Mouse (Mus musculus) heart, embryonic 15.5 days (tissue): Measurements from ENCODE around the gene Enpp1. TPM values are rescaled to one million over a fixed set of nuclear protein-coding genes. Genes with fewer than 3 reads are reported as not detected.

Experiments
- ATAC-seq: fragments of 200-750 bp; cut with Nextera tagmentation; replicated peaks from 2 replicates; pipeline ENCODE4 v1.8.0; 2017; ENCODE audit warnings: low read depth, moderate TSS enrichment; ENCODE audit not compliant: insufficient number of reproducible peaks, insufficient read depth, low FRiP score
- H3K27ac ChIP-seq: fragments of 300-500 bp; sonication (generic); 2 replicates; pipeline ENCODE4 v1.5.1; 2015; ENCODE audit warnings: mild to moderate bottlenecking, inconsistent platforms
- H3K27me3 ChIP-seq: fragments of 300-500 bp; sonication (generic); 2 replicates; pipeline ENCODE4 v1.6.1; 2015; ENCODE audit warnings: inconsistent platforms
- H3K36me3 ChIP-seq: fragments of 300-500 bp; sonication (generic); 2 replicates; pipeline ENCODE4 v1.6.1; 2015; ENCODE audit warnings: mild to moderate bottlenecking, inconsistent platforms
- H3K4me1 ChIP-seq: fragments of 300-500 bp; sonication (generic); replicated peaks from 2 replicates; pipeline ENCODE4 v1.6.1; 2015; ENCODE audit warnings: inconsistent platforms
- H3K4me2 ChIP-seq: fragments of 300-500 bp; sonication (generic); 2 replicates; pipeline ENCODE4 v1.6.1; 2015; ENCODE audit warnings: inconsistent platforms, mild to moderate bottlenecking, moderate library complexity
- H3K4me3 ChIP-seq: fragments of 300-500 bp; sonication (generic); 2 replicates; pipeline ENCODE4 v1.5.1; 2015; ENCODE audit warnings: mild to moderate bottlenecking, inconsistent platforms
- H3K9ac ChIP-seq: fragments of 300-500 bp; sonication (generic); 2 replicates; pipeline ENCODE4 v1.6.1; 2015; ENCODE audit warnings: mild to moderate bottlenecking, inconsistent platforms
- H3K9me3 ChIP-seq: fragments of 300-500 bp; sonication (generic); replicated peaks from 2 replicates; pipeline ENCODE4 v1.6.1; 2016; ENCODE audit warnings: inconsistent platforms
- WGBS: fragments of 180-500 bp; shearing (Covaris S2); methylation state at CpG from one replicate; pipeline ENCODE4 v1.1.7; 2015; ENCODE audit warnings: mixed read lengths; 5-methylcytosine and 5-hydroxymethylcytosine counted together
- polyA plus RNA-seq: library from polyadenylated mRNA; unstranded; fragments of >200 nt; fragmentation: Nextera tagmentation; extraction: Ambion mirVana; gene quantifications from 2 replicates; pipeline ENCODE4 v1.2.1, GENCODE M21; 2015

Enpp1 gene
- polyA plus RNA-seq, 1 experiment from 2014 or later = 3.9 TPM

- Histone ChIP-seq H3K27ac (no peak overlapping the region), H3K9ac (no peak overlapping the region), H3K4me3 (no peak overlapping the region), H3K27me3 (no peaks in the 10 kb centered on the region), H3K36me3 (no peaks in the 10 kb centered on the region), H3K9me3 (no peaks in the 10 kb centered on the region), H3K4me2 (no peak overlapping the region), H3K4me1 (no peaks in the 10 kb centered on the region)
- 81% methylated on average over 11 of the region's 11 CpGs for WGBS
- no peak for ATAC-seq
Observed at GRCm38 (mm10) chr10:24650990-24651569, 60.9 kb downstream of the Enpp1 start.

- 78% methylated on average over 6 of the region's 6 CpGs for WGBS
- no peak for ATAC-seq
- no peaks in the 10 kb centered on the region for H3K4me1 ChIP-seq
Observed at GRCm38 (mm10) chr10:24647996-24648738, 63.8 kb downstream of the Enpp1 start.

DNA sequence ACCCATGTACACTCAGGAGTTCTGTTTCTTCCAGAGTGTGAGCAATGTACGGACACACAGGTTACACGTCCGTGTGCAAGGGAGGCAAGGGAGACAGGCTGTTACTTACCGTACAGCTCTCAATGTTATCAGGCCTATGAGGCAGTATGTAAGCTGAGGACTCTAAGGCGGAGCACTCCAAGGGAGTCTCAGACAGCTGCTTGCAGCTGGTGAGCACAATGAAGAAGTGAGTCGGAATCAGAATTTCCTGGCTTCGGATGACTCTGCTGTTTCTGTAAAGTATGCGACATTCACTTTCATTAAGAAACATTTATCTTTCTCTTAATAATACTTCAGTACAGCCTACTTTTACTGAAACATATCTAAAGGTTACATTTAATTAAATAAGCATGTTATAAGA is 66.8 kb downstream of the Enpp1 start:
- H3K9ac ChIP-seq = no peak overlapping the region
- ATAC-seq = no peak
- 79% methylated on average over 8 of the region's 8 CpGs for WGBS

More at GRCm38 (mm10) chr10:24647996-24648738, 63.8 kb downstream of the Enpp1 start:
- Histone ChIP-seq H3K9ac (no peak overlapping the region), H3K27me3 (no peaks in the 10 kb centered on the region), H3K4me2 (no peak overlapping the region), H3K27ac (no peak overlapping the region), H3K9me3 (no peaks in the 10 kb centered on the region), H3K4me3 (no peak overlapping the region), H3K36me3 (no peaks in the 10 kb centered on the region)

DNA sequence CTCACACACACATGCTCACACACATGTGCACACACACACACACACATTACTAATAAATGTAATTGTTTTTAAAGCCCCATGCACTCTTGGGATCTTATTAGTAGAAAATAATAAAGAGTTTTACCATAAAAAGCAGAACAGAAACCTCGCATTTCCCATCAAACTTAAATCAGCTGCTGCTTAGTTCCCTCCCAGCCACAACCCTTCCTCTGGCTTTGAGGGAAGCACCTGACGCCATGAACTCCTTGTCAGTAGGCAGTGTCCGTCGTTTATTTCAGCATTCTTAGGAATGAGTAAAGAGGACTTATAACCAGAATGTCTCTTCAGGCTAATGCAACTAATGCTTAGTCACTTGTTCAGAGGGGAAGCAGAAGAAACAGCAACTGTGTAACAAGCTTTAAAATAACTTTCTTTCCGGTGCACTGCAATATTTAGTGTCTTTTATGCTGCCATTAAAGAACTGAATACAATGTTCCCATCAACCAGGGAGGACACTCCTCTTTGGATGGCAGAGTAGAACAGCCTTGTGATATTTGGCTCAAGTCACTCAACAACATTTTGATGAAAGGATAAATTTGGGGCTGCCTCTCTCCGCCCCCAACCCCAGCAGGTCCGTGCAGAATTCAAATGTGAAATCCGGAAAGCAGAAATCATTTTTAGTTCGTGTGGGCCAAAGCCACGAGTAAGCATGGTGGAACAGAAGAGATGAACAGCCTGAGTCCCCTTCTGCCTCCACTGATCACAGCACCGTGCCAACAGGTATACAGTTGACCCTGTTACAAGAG is 69.0 kb downstream of the Enpp1 start:
- WGBS = 78% methylated on average over 11 of the region's 11 CpGs

More for the DNA sequence above, 66.8 kb downstream of the Enpp1 start:
- H3K27ac ChIP-seq = no peak overlapping the region
- H3K4me3 ChIP-seq = no peak overlapping the region
- no peaks in the 10 kb centered on the region for H3K9me3 ChIP-seq
- no peaks in the 10 kb centered on the region for H3K36me3 ChIP-seq
- no peaks in the 10 kb centered on the region for H3K4me1 ChIP-seq
- H3K4me2 ChIP-seq = no peak overlapping the region
- H3K27me3 ChIP-seq = no peaks in the 10 kb centered on the region

DNA sequence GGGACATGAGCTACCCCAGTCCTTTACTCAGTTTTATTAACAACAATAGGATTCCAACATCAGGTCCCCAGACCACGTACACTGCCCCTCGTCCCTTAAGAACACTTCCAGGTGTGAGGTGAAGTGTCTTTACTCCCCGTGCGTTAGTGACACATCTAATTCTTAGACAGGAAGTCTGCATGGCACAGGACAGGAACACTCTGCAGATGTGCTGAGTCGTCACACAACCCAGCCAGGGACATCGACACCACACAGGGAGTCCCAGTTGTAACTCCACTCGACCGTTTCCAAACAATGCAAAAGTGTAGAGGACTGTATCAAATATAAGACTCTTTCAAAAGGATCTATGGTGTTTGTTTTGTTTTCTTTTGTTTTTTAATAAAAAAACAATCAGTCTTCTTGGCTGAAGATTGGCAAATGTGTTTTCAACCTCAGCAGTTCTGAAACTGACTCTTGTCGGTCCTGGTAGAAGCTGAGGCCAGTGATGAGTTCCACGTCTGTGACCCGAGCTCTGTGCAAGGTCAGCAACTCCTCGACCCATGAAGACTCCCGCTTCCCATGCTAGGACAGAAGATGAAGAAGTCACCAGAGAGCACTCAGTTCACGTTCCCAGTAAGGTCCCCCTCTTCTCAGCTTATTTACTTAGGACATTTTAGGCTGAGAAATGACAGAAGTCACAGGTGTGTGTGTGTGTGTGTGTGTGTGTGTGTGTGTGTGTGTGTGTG is 70.4 kb downstream of the Enpp1 start:
- no peak overlapping the region for H3K4me3 ChIP-seq
- WGBS = 60% methylated on average over 14 of the region's 14 CpGs
- H3K4me1 ChIP-seq = peaks cover 7% of the 10 kb centered on the region

More for the DNA sequence above, 69.0 kb downstream of the Enpp1 start:
- no peak for ATAC-seq
- no peak overlapping the region for H3K4me3 ChIP-seq
- no peaks in the 10 kb centered on the region for H3K36me3 ChIP-seq
- no peaks in the 10 kb centered on the region for H3K27me3 ChIP-seq
- no peaks in the 10 kb centered on the region for H3K9me3 ChIP-seq
- peaks cover 7% of the 10 kb centered on the region for H3K4me1 ChIP-seq
- no peak overlapping the region for H3K9ac ChIP-seq
- H3K4me2 ChIP-seq = no peak overlapping the region
- no peak overlapping the region for H3K27ac ChIP-seq

DNA sequence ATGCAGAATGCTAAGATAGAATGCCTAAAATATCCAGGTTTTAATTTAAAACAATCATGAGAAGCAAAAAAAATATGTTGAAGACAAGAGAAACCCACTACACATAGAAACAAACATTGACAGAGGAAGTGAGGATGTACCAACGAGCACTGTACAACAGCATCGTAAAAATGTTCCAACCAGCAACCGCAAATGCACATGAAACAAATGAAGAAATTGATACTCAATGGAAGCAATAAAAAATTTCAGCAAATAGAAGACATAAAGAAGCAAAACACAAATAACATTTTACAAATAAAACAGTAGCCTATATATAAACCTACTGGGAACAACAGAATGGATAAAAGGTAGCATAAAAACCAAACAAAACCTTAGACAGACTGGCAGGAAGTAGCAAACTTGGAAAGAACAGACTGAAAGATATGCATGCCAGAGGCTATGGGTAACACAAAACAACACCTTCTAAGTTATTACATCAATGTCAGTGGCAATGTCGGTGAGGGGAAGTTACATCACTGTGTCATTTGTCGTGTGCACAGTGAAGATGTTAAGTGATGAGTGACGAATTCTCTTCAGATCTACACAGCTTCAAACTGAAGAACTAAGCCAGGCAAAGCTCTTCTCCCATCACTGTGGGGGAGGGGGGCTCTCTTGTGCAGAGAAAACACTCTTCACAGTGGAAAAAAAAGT is 71.6 kb downstream of the Enpp1 start:
- no peak overlapping the region for H3K4me2 ChIP-seq
- no peaks in the 10 kb centered on the region for H3K36me3 ChIP-seq
- no peaks in the 10 kb centered on the region for H3K27me3 ChIP-seq
- peaks cover 14% of the 10 kb centered on the region for H3K4me1 ChIP-seq
- no peaks in the 10 kb centered on the region for H3K9me3 ChIP-seq
- ATAC-seq = no peak
- H3K4me3 ChIP-seq = no peak overlapping the region
- whole genome bisulfite sequencing = 58% methylated on average over 6 of the region's 6 CpGs
- H3K9ac ChIP-seq = no peak overlapping the region
- no peak overlapping the region for H3K27ac ChIP-seq

More for the DNA sequence above, 70.4 kb downstream of the Enpp1 start:
- Histone ChIP-seq H3K9ac (no peak overlapping the region), H3K27ac (no peak overlapping the region), H3K27me3 (no peaks in the 10 kb centered on the region), H3K4me2 (no peak overlapping the region), H3K36me3 (no peaks in the 10 kb centered on the region), H3K9me3 (no peaks in the 10 kb centered on the region)
- no peak for ATAC-seq

DNA sequence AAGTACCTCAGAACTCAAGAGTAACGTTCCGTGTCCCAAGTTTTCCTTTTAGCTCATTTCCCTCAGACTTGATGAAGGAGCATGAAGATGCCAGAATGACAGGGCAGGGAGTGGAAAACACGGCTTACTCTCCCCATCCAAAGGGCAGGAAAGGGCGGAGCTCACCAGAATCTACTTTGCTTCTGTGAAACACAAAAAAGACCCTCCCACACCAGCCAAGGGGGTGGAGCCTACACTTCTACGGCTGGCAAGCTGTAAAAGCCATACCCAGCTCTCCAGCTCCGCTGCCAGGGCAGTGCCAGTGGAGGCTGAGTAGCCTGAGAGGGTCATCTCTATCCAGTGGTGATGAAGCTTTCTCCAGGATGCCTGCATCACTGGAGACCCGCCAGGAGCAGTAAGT is 72.4 kb downstream of the Enpp1 start:
- Histone ChIP-seq H3K9me3 (no peaks in the 10 kb centered on the region), H3K4me1 (peaks cover 22% of the 10 kb centered on the region), H3K36me3 (no peaks in the 10 kb centered on the region), H3K9ac (no peak overlapping the region), H3K4me2 (no peak overlapping the region), H3K27ac (no peak overlapping the region), H3K27me3 (no peaks in the 10 kb centered on the region), H3K4me3 (no peak overlapping the region)
- 60% methylated on average over 7 of the region's 7 CpGs for WGBS
- ATAC-seq = no peak

- no peaks in the 10 kb centered on the region for H3K36me3 ChIP-seq
- H3K27ac ChIP-seq = no peak overlapping the region
- no peak overlapping the region for H3K9ac ChIP-seq
- no peaks in the 10 kb centered on the region for H3K27me3 ChIP-seq
- ATAC-seq = no peak
- peaks cover 25% of the 10 kb centered on the region for H3K4me1 ChIP-seq
- H3K4me3 ChIP-seq = no peak overlapping the region
- no peaks in the 10 kb centered on the region for H3K9me3 ChIP-seq
- 34% methylated on average over 10 of the region's 10 CpGs for WGBS
- no peak overlapping the region for H3K4me2 ChIP-seq
Observed at GRCm38 (mm10) chr10:24638306-24639070, 73.5 kb downstream of the Enpp1 start.

GRCm38 (mm10) chr10:24636986-24637385 is 75.0 kb downstream of the Enpp1 start:
- ATAC-seq = no peak
- no peaks in the 10 kb centered on the region for H3K9me3 ChIP-seq
- H3K4me1 ChIP-seq = peaks cover 25% of the 10 kb centered on the region
- no peak overlapping the region for H3K27ac ChIP-seq
- no peaks in the 10 kb centered on the region for H3K36me3 ChIP-seq
- H3K27me3 ChIP-seq = no peaks in the 10 kb centered on the region
- H3K9ac ChIP-seq = no peak overlapping the region
- no peak overlapping the region for H3K4me3 ChIP-seq
- 79% methylated on average over 2 of the region's 2 CpGs for WGBS
- no peak overlapping the region for H3K4me2 ChIP-seq

GRCm38 (mm10) chr10:24635884-24636283 is 76.1 kb downstream of the Enpp1 start:
- H3K9me3 ChIP-seq = no peaks in the 10 kb centered on the region
- peak overlapping the region; percentile 40 for H3K27ac ChIP-seq
- H3K9ac ChIP-seq = no peak overlapping the region
- no peaks in the 10 kb centered on the region for H3K27me3 ChIP-seq
- peaks cover 25% of the 10 kb centered on the region for H3K4me1 ChIP-seq
- H3K36me3 ChIP-seq = no peaks in the 10 kb centered on the region
- H3K4me2 ChIP-seq = no peak overlapping the region
- no peak overlapping the region for H3K4me3 ChIP-seq
- WGBS = 77% methylated on average over 10 of the region's 10 CpGs
- no peak; the same call in 1 of the 2 replicates for ATAC-seq
